Mouse (Mus musculus): ENCODE data around the gene Mlph.

GRCm38 (mm10) chr1:90962526-90962925, 47.6 kb downstream of the Mlph start:
- TF ChIP-seq CTCF (IDR thresholded peaks at IDR 0.05; ENCODE audit: extremely low read depth, insufficient read depth, insufficient read length, insufficient replicate concordance) = no peak
- no peak for TF ChIP-seq POLR2A (IDR thresholded peaks at IDR 0.05; ENCODE audit: low read depth, low read length)

Measured in spleen, adult 2 months (tissue).